Mouse (Mus musculus) embryonic facial prominence, embryonic 10.5 days (tissue): ENCODE data around the gene Pbx4. TPM values are rescaled to one million over a fixed set of nuclear protein-coding genes. Genes with fewer than 3 reads are reported as not detected.

ENCODE experiments used
- DNase-seq: peaks from one replicate; pipeline ENCODE4 v3.0.0-alpha.2; 2017; ENCODE audit warnings: low spot score
- H3K27ac ChIP-seq: fragments of 300-500 bp; sonication (generic); replicated peaks from 2 replicates; pipeline ENCODE4 v1.5.1; 2016; ENCODE audit warnings: mild to moderate bottlenecking
- H3K27me3 ChIP-seq: fragments of 300-500 bp; sonication (generic); replicated peaks from 2 replicates; pipeline ENCODE4 v1.6.1; 2016; ENCODE audit warnings: low read depth, mild to moderate bottlenecking; ENCODE audit not compliant: poor library complexity, severe bottlenecking
- H3K36me3 ChIP-seq: fragments of 300-500 bp; sonication (generic); replicated peaks from 2 replicates; pipeline ENCODE4 v1.6.1; 2016; ENCODE audit warnings: mild to moderate bottlenecking, moderate library complexity
- H3K4me1 ChIP-seq: fragments of 300-500 bp; sonication (generic); 2 replicates; pipeline ENCODE4 v1.6.1; 2016
- H3K4me3 ChIP-seq: fragments of 300-500 bp; sonication (generic); 2 replicates; pipeline ENCODE4 v1.5.1; 2016; ENCODE audit warnings: mild to moderate bottlenecking, moderate library complexity
- H3K9me3 ChIP-seq: fragments of 300-500 bp; sonication (generic); 2 replicates; pipeline ENCODE4 v1.6.1; 2016; ENCODE audit warnings: mild to moderate bottlenecking
- WGBS: fragments of 180-500 bp; shearing (Covaris S2); methylation state at CpG from one replicate; pipeline ENCODE4 v1.1.7; 2016; 5-methylcytosine and 5-hydroxymethylcytosine counted together
- polyA plus RNA-seq: library from polyadenylated mRNA; unstranded; fragments of >200 nt; fragmentation: Nextera tagmentation; extraction: Ambion mirVana; gene quantifications from 2 replicates; pipeline ENCODE4 v1.2.1, GENCODE M21; 2016

Pbx4 gene
- polyA plus RNA-seq, 1 experiment from 2014 or later = 17.1 TPM

DNA sequence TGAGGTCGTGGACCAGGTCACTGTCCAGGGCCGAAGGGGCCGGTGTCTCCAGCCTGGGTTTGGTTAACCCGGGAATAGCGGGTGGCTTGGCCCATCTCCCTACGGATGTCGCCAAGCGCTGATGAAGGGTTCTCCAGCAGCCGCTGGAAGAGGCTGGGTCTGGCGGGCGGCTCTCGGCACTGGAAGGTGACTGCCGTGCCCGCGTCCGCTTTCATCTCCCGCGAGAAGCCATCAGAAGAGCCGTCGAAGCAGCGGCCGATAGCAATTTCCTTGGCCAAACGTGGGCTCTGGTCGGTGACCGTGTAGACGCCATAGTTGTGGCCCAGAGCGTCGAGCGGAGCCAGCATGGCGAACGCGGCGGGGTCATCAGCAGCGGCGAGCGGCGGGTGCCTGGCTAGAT lies 48.5 kb downstream of the Pbx4 start:
- Histone ChIP-seq H3K4me1 (peaks cover 25% of the 10 kb centered on the region), H3K36me3 (no peaks in the 10 kb centered on the region), H3K27me3 (peaks cover 100% of the 10 kb centered on the region), H3K9me3 (0 out of 2 replicates have a peak, but pooled peaks cover 4% of the 10 kb centered on the region), H3K27ac (no peak overlapping the region), H3K4me3 (peak overlapping the region; percentile 51)
- DNase-seq = peak; percentile 31
- 12% methylated on average over 37 of the region's 37 CpGs for WGBS

- 22% methylated on average over 79 of the region's 79 CpGs for WGBS
- Histone ChIP-seq H3K4me3 (peak overlapping the region; percentile 51), H3K27me3 (peaks cover 100% of the 10 kb centered on the region), H3K36me3 (no peaks in the 10 kb centered on the region), H3K4me1 (peaks cover 26% of the 10 kb centered on the region), H3K27ac (no peak overlapping the region), H3K9me3 (0 out of 2 replicates have a peak, but pooled peaks cover 4% of the 10 kb centered on the region)
- DNase-seq = peak; percentile 31
Measured at GRCm38 (mm10) chr8:69881261-69881865, 49.1 kb downstream of the Pbx4 start.

DNA sequence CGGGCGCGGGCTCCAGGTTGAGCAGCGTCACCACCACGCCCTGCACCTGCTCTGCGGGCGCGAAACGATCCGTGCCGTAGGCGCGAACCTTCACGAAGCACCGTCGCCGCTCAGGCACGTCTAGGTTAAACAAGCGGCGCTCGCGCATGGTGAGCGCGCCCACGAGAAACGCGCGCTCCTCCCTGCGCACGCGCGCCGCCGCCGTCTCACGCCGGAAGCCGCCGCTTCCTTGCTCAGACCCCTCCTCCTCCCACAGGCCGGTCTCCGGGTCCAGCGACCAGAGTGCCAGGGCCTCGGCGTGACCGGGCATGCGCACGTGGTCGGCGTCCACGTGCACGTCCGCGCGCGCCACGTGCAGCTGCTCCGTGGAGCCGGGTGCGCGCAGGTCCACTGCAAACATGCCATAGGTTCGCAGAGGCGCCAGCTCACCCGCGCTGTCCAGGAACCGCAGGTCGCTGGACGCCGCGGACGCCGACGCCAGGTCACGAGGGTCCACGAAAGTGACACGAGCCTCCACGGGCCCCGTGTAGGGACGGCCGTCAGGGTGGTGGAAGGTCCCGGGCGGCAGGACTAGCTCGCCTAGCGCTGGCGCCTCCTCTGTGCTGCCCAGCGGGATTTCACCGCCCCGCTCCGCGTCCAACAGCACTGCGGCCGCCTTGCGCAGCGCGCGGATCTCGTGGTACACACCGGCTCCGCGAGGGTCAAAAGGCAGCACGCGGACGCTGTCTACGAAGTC lies 49.9 kb downstream of the Pbx4 start:
- WGBS = 5% methylated on average over 103 of the region's 103 CpGs
- H3K4me3 ChIP-seq = peak overlapping the region; percentile 51
- DNase-seq = peak; percentile 75
- H3K27ac ChIP-seq = no peak overlapping the region
- H3K27me3 ChIP-seq = peaks cover 100% of the 10 kb centered on the region
- H3K9me3 ChIP-seq = 0 out of 2 replicates have a peak, but pooled peaks cover 4% of the 10 kb centered on the region
- H3K36me3 ChIP-seq = no peaks in the 10 kb centered on the region
- H3K4me1 ChIP-seq = peaks cover 34% of the 10 kb centered on the region

DNA sequence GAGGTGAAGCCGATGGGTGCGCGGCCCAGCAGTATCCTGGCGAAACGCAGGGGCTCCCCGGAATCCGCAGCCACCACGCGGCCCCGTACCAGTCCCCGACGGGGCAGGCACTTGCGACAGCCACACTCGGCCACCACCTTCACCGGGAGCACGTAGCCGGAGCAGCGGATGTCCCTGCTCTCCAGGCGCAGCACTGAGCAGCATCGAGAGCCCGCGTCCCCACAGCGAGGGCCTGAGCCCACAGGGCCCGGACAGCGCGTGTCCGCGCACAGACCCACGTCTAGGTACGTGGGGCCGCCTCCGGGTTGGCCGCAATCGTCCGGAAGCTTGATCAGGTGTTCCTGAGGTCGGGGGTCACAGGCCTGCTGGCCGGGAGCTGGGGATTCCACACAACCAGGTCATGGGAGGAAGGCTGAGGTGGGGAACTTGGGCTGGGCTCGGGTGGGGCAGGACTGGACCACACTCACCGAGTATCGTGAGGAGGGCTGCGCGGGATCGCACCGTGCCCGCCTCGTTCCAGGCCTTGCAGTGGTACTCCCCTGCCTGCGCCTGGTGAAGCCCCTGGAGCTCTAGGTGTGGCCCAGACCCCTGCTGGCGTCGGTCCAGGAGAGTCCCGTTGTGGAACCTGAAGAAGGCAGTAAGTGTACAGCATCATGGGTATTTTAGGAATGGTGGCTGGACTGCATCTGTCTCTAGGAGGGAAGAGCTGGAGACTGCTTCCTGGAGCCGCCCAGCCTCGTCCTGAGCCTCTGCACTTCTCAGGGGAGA lies 50.7 kb downstream of the Pbx4 start:
- H3K27ac ChIP-seq = no peak overlapping the region
- no peaks in the 10 kb centered on the region for H3K36me3 ChIP-seq
- H3K9me3 ChIP-seq = 0 out of 2 replicates have a peak, but pooled peaks cover 4% of the 10 kb centered on the region
- H3K4me3 ChIP-seq = peak overlapping the region; percentile 51
- peaks cover 100% of the 10 kb centered on the region for H3K27me3 ChIP-seq
- DNase-seq = peak; percentile 35
- H3K4me1 ChIP-seq = peaks cover 42% of the 10 kb centered on the region
- 12% methylated on average over 52 of the region's 52 CpGs for WGBS

DNA sequence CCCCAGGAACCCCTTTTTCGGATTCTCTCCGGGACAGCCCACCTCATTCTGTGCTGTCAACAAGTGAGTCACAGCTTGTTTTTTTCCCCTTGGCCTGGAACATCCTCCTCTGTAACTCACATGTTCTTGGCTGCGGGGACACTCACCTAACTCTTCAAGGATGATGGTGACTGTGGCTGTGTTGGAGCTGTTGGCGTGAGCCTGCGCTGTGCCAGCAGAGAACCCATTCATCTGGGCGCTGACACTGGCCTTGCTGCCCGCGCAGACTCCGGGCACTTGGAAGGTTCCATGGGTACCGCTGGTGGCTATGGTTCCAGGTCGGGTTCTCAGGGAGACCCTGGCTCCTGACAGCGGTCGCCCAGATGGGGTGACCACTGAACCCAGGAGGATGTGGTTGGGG lies 51.9 kb downstream of the Pbx4 start:
- Histone ChIP-seq H3K36me3 (no peaks in the 10 kb centered on the region), H3K27me3 (peaks cover 100% of the 10 kb centered on the region), H3K27ac (no peak overlapping the region), H3K9me3 (0 out of 2 replicates have a peak, but pooled peaks cover 4% of the 10 kb centered on the region), H3K4me3 (no peak overlapping the region), H3K4me1 (peaks cover 54% of the 10 kb centered on the region)
- 53% methylated on average over 13 of the region's 13 CpGs for WGBS
- no peak for DNase-seq

DNA sequence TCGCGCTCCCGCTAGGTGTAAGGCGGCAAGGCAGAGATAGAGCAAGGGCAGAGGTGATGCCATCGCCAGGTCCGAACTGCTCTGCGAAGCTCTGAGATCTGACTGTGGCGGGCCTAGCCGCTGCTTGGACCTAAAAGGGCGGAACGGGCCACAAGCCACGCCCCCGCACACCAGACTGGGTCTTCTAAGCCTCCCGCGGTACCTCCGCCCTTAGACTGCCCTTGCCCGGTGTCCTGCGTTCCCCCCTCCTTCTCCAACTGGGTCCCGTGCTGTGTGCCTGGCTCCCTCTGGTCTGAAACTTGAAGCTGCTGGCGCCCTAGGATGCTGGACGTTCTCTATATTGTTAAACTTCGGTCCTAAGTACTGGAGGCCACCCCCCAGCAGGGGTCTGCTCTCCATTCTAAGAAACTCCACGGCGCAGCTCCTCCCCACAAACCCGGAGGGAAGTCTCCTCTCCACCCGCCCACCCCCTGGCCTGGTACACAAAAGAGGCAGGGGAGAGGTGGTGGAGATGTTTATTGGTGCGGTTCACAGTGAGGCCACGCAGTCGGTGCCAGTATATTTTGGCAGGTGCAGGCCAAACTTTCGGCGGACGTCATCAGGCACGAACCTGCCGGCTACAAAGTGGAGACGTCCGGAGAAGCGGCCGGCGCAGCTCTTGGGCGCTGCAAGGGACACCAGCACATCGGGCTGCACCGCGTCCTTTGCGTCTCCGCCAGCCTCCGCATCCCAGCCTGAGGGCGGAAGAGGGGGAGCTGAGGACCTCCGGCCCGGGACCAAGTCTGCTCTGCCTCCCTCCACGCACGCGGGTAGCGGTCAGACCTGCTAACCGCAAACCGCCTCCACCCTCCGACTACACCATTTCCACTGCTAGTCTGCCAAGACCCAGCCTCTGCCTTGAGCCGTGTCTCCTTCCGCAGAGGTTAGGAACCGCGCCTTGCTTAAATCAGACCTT lies 55.3 kb downstream of the Pbx4 start, which contains the start of gene Cilp2:
TSS of gene Cilp2 (minus strand) at position 399 of the 955 bp plus-strand sequence.
- no peak within 1 kb of the TSS for H3K27ac ChIP-seq
- 1% methylated on average over 60 of the region's 60 CpGs for WGBS
- H3K4me1 ChIP-seq = peaks cover 54% of the 10 kb centered on the region
- H3K4me3 ChIP-seq = peak within 1 kb of the TSS; percentile 40
- H3K36me3 ChIP-seq = peaks cover 8% of the 10 kb centered on the region
- peak; percentile 56 for DNase-seq
- no peaks in the 10 kb centered on the region for H3K9me3 ChIP-seq
- peaks cover 100% of the 10 kb centered on the region for H3K27me3 ChIP-seq

- 8% methylated on average over 24 of the region's 24 CpGs for WGBS
- H3K4me3 ChIP-seq = peak overlapping the region; percentile 40
- peaks cover 16% of the 10 kb centered on the region for H3K36me3 ChIP-seq
Measured at GRCm38 (mm10) chr8:69888244-69888866, 56.1 kb downstream of the Pbx4 start.

DNA sequence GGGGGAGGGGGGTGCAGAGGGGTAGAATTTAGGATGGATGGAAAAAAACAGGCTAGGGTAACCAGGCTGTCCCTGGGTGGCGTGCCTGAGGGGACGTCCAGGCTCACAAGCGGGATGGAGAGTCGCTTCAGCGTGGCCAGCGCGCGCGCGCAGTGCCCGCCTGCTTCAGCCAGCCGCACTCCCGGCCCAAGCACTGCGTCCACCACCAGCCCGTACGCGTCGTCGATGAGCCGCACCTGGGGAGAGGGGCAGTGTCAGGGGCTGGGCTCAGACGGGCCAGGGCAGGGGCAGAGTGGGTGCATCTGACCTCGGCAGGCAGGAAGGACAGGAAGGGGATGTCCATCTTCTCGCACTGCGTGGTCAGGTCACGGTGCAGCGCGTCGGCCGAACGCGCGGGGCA lies 56.6 kb downstream of the Pbx4 start:
- WGBS = 3% methylated on average over 32 of the region's 32 CpGs
- peaks cover 90% of the 10 kb centered on the region for H3K27me3 ChIP-seq
- H3K27ac ChIP-seq = no peak overlapping the region
- H3K4me1 ChIP-seq = peaks cover 64% of the 10 kb centered on the region
- H3K9me3 ChIP-seq = no peaks in the 10 kb centered on the region
- H3K4me3 ChIP-seq = peak overlapping the region; percentile 40
- peak; percentile 57 for DNase-seq
- peaks cover 21% of the 10 kb centered on the region for H3K36me3 ChIP-seq

More at GRCm38 (mm10) chr8:69888244-69888866, 56.1 kb downstream of the Pbx4 start:
- H3K27me3 ChIP-seq = peaks cover 95% of the 10 kb centered on the region
- DNase-seq = peak; percentile 40
- no peaks in the 10 kb centered on the region for H3K9me3 ChIP-seq
- H3K4me1 ChIP-seq = peaks cover 58% of the 10 kb centered on the region
- no peak overlapping the region for H3K27ac ChIP-seq

- no peak overlapping the region for H3K27ac ChIP-seq
- peak; percentile 62 for DNase-seq
- peaks cover 70% of the 10 kb centered on the region for H3K27me3 ChIP-seq
- 38% methylated on average over 19 of the region's 19 CpGs for WGBS
- peaks cover 41% of the 10 kb centered on the region for H3K36me3 ChIP-seq
- H3K4me3 ChIP-seq = no peak overlapping the region
- peaks cover 73% of the 10 kb centered on the region for H3K4me1 ChIP-seq
- no peaks in the 10 kb centered on the region for H3K9me3 ChIP-seq
Measured at GRCm38 (mm10) chr8:69890813-69891241, 58.5 kb downstream of the Pbx4 start.

- H3K9me3 ChIP-seq = no peaks in the 10 kb centered on the region
- WGBS = 33% methylated on average over 17 of the region's 17 CpGs
- peaks cover 51% of the 10 kb centered on the region for H3K4me1 ChIP-seq
- no peak overlapping the region for H3K27ac ChIP-seq
- DNase-seq = peak; percentile 72
- peaks cover 40% of the 10 kb centered on the region for H3K27me3 ChIP-seq
- peaks cover 70% of the 10 kb centered on the region for H3K36me3 ChIP-seq
- no peak overlapping the region for H3K4me3 ChIP-seq
Measured at GRCm38 (mm10) chr8:69893863-69894262, 61.6 kb downstream of the Pbx4 start.

- Histone ChIP-seq H3K27ac (no peak overlapping the region), H3K4me1 (peaks cover 44% of the 10 kb centered on the region), H3K27me3 (peaks cover 30% of the 10 kb centered on the region), H3K9me3 (no peaks in the 10 kb centered on the region), H3K36me3 (peaks cover 79% of the 10 kb centered on the region), H3K4me3 (no peak overlapping the region)
- no peak for DNase-seq
- WGBS = 54% methylated on average over 6 of the region's 6 CpGs
Measured at GRCm38 (mm10) chr8:69894836-69895332, 62.6 kb downstream of the Pbx4 start.
